Mouse (Mus musculus): Measurements from ENCODE around the gene Rilp. TPM values are rescaled to one million over a fixed set of nuclear protein-coding genes. Genes with fewer than 3 reads are reported as not detected.

Gene Rilp
- polyA plus RNA-seq, 1 experiment from 2014 or later, result 4.2 TPM

DNA sequence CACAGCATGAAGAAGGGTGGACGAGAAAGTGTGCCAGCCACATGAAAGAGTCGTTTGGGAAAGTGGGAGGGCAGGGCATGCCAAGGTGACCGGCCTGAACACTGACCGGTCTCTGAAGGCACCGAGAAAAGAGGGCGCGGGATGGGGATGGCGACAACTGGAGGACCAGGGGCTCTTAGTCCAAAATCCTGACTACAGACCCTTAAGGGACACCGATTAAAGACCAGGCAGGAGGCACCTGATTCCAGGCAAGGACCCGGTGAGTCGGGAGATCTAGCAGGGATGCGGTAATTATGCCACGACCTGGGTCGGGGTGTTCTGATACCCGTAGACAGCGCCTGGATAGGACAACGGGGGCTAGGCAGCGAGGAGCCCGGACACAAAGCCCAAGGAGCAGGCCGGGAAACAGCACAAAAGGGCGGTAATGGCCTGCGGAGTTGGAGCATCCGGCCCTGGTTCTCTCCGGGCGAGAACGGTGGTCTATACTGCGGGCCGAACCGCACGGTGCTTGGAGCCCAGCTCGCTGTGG, 21.0 kb downstream of the Rilp start:
- peak overlapping the region; percentile 98 for H3K27ac ChIP-seq (ENCODE audit: low read depth, low read length)
- H3K27me3 ChIP-seq (replicated peaks; ENCODE audit: control insufficient read depth, insufficient read depth, low read length), result no peaks in the 10 kb centered on the region
- peak overlapping the region; percentile 97 for H3K4me2 ChIP-seq (ENCODE audit: low read length)
- H3K9me3 ChIP-seq (ENCODE audit: control insufficient read depth, low read length), result no peaks in the 10 kb centered on the region
- peak overlapping the region; percentile 76 for H3K9ac ChIP-seq (ENCODE audit: low read depth, low read length)
- H3K4me1 ChIP-seq (ENCODE audit: control insufficient read depth, insufficient read depth, low read depth, low read length), result peaks cover 28% of the 10 kb centered on the region
- peak overlapping the region; percentile 80 for H3K4me3 ChIP-seq (ENCODE audit: low read length)
- peak; percentile 37 for ATAC-seq
- no peaks in the 10 kb centered on the region for H3K36me3 ChIP-seq (ENCODE audit: control insufficient read depth, insufficient read depth, low read length)
- under 1% methylated on average over 29 of the region's 31 CpGs for WGBS

- no peaks in the 10 kb centered on the region for H3K27me3 ChIP-seq (replicated peaks; ENCODE audit: control insufficient read depth, insufficient read depth, low read length)
- no peaks in the 10 kb centered on the region for H3K36me3 ChIP-seq (ENCODE audit: control insufficient read depth, insufficient read depth, low read length)
- peak within 1 kb of the TSS; percentile 90 for H3K9ac ChIP-seq (ENCODE audit: low read depth, low read length)
- under 1% methylated on average over 60 of the region's 62 CpGs for WGBS
- peak within 1 kb of the TSS; percentile 97 for H3K4me2 ChIP-seq (ENCODE audit: low read length)
- H3K4me1 ChIP-seq (ENCODE audit: control insufficient read depth, insufficient read depth, low read depth, low read length), result peaks cover 28% of the 10 kb centered on the region
- peak within 1 kb of the TSS; percentile 80 for H3K4me3 ChIP-seq (ENCODE audit: low read length)
- peak within 1 kb of the TSS; percentile 98 for H3K27ac ChIP-seq (ENCODE audit: low read depth, low read length)
- no peaks in the 10 kb centered on the region for H3K9me3 ChIP-seq (ENCODE audit: control insufficient read depth, low read length)
- peak; percentile 95 for ATAC-seq
These were observed 21.8 kb downstream of the Rilp start, which contains the start of gene Slc43a2 for GRCm38 (mm10) chr11:75531469-75532242. Gene Slc43a2 (plus strand): TSS chr11:75531694.

DNA sequence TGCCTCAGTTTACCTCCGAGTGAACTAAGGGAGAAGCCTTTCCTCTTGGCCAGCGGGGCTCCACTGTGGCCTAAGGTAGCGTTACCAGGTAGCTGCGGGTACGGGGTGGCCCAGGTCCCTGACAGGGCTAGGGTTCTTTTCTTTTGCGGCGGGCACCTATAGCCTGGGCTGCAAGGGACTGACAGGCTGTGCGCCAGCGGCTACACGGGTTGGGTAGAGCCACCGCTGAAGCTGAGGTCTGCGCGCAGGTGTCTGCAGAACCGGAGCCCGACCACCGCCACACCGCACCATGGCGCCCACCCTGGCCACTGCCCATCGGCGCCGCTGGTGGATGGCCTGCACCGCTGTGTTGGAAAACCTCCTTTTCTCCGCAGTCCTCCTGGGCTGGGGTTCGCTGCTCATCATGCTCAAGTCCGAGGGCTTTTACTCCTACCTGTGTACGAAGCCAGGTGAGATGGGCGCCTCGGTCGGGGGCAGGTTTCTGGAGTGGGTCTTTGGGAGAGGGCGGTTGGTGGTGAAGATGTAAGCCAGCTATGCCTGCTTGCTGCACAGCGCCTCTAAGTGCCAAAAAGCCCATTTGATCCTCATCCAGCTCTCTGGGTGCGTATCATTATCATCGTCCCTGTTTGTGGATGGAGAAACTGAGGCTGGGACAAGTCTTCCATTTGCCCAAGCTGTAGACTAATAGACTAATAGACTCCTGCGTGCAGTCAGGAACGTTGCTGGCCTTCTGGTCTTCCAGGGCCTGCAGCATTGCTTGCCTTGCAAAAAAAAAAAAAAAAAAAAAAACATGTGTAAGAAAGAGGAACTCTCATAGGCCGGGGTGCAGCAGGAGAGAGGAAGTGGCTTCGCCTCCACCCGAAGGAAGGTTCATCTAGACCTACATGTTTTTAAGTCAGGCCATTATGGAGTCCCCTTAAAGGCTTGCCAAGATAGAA, 22.7 kb downstream of the Rilp start:
- no peaks in the 10 kb centered on the region for H3K27me3 ChIP-seq (replicated peaks; ENCODE audit: control insufficient read depth, insufficient read depth, low read length)
- peak overlapping the region; percentile 90 for H3K9ac ChIP-seq (ENCODE audit: low read depth, low read length)
- WGBS, result 9% methylated on average over 38 of the region's 38 CpGs
- no peaks in the 10 kb centered on the region for H3K36me3 ChIP-seq (ENCODE audit: control insufficient read depth, insufficient read depth, low read length)
- peak overlapping the region; percentile 97 for H3K4me2 ChIP-seq (ENCODE audit: low read length)
- H3K4me3 ChIP-seq (ENCODE audit: low read length), result peak overlapping the region; percentile 80
- ATAC-seq, result peak; percentile 12; the same call in 1 of the 2 replicates
- H3K27ac ChIP-seq (ENCODE audit: low read depth, low read length), result peak overlapping the region; percentile 98
- peaks cover 28% of the 10 kb centered on the region for H3K4me1 ChIP-seq (ENCODE audit: control insufficient read depth, insufficient read depth, low read depth, low read length)
- H3K9me3 ChIP-seq (ENCODE audit: control insufficient read depth, low read length), result no peaks in the 10 kb centered on the region

DNA sequence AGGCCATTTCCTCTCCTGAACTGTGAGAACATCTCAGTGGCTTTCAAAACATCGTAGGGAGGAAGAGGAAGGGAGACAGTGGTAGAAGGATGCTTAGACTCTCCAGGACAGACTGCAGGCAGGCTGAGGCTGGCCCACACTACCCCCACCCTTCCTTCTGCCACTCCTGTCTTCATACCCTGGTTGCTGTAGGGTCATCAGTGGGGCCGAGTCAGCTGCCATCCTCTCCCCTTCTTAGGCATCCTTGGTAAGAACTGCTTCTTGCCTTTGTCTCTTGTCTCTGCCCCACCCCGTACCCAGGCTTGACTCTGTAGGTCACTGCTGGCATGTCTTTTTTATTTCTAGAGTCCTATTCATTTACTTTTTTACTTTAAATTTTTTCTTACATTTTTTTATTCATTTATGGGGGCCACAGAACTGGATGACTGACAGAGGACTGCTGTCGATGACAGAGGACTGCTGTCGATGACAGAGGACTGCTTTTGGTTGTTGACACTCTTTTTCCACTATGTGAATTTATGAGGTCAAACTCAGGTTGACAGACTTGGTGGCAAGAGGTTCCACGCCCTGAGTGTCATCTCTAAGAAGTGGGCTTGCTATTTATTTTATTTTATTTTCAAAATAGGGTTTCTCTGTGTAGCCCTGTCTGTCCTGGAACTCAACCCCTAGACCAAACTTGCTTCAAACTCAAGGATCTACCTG, 23.6 kb downstream of the Rilp start:
- H3K27me3 ChIP-seq (replicated peaks; ENCODE audit: control insufficient read depth, insufficient read depth, low read length), result no peaks in the 10 kb centered on the region
- peak overlapping the region; percentile 80 for H3K4me3 ChIP-seq (ENCODE audit: low read length)
- peak overlapping the region; percentile 97 for H3K4me2 ChIP-seq (ENCODE audit: low read length)
- H3K27ac ChIP-seq (ENCODE audit: low read depth, low read length), result peak overlapping the region; percentile 3
- peaks cover 33% of the 10 kb centered on the region for H3K4me1 ChIP-seq (ENCODE audit: control insufficient read depth, insufficient read depth, low read depth, low read length)
- no peak for ATAC-seq
- H3K9me3 ChIP-seq (ENCODE audit: control insufficient read depth, low read length), result no peaks in the 10 kb centered on the region
- H3K9ac ChIP-seq (ENCODE audit: low read depth, low read length), result peak overlapping the region; percentile 90
- H3K36me3 ChIP-seq (ENCODE audit: control insufficient read depth, insufficient read depth, low read length), result no peaks in the 10 kb centered on the region
- 76% methylated on average over 6 of the region's 6 CpGs for WGBS

DNA sequence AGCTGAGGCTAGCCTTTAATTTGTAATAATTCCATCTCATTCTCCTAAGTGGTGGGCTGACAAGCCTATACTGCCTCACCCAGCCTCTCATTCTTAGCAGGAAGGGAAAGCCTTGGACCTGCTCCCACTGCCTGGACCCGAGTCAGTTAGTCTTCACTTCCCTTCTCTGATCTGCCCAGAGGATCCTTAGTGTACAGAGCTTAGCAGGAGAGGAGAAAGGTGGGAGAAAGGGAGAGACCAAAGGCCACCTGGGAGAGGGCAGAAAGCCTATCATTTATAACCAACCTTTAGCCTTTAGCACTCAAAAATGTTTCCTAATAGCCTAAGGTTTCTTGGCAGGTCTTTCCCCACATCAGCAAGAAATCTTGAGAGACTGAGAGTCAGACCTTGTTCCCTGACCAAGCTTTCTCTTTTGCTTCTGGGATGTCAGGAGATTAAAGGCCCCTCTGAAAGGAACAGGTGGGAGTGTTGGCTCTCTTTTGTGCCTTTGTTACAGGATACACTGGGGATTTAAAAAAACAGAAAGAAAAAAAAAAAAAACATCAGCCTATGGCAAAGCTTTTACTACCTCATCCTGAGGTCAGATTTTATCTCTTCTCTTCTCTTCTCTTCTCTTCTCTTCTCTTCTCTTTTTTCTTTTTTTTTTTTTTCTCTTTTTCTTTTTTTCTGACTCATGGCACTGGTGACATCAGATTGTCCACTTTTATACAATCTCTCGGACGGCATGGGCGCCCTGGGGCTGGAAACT, 24.6 kb downstream of the Rilp start:
- Histone ChIP-seq H3K4me1 (ENCODE audit: control insufficient read depth, insufficient read depth, low read depth, low read length) (peaks cover 33% of the 10 kb centered on the region), H3K4me3 (ENCODE audit: low read length) (peak overlapping the region; percentile 3), H3K27me3 (replicated peaks; ENCODE audit: control insufficient read depth, insufficient read depth, low read length) (no peaks in the 10 kb centered on the region), H3K4me2 (ENCODE audit: low read length) (peak overlapping the region; percentile 97), H3K27ac (ENCODE audit: low read depth, low read length) (no peak overlapping the region), H3K9me3 (ENCODE audit: control insufficient read depth, low read length) (no peaks in the 10 kb centered on the region), H3K9ac (ENCODE audit: low read depth, low read length) (no peak overlapping the region), H3K36me3 (ENCODE audit: control insufficient read depth, insufficient read depth, low read length) (no peaks in the 10 kb centered on the region)
- 59% methylated on average over 4 of the region's 4 CpGs for WGBS
- no peak for ATAC-seq

GRCm38 (mm10) chr11:75535106-75535795, 25.4 kb downstream of the Rilp start:
- ATAC-seq, result no peak
- peak overlapping the region; percentile 97 for H3K4me2 ChIP-seq (ENCODE audit: low read length)
- H3K9ac ChIP-seq (ENCODE audit: low read depth, low read length), result no peak overlapping the region
- whole genome bisulfite sequencing, result 40% methylated on average over 13 of the region's 13 CpGs
- no peaks in the 10 kb centered on the region for H3K27me3 ChIP-seq (replicated peaks; ENCODE audit: control insufficient read depth, insufficient read depth, low read length)
- H3K27ac ChIP-seq (ENCODE audit: low read depth, low read length), result no peak overlapping the region
- H3K4me3 ChIP-seq (ENCODE audit: low read length), result peak overlapping the region; percentile 4; the same call in 1 of the 2 replicates
- no peaks in the 10 kb centered on the region for H3K9me3 ChIP-seq (ENCODE audit: control insufficient read depth, low read length)
- peaks cover 33% of the 10 kb centered on the region for H3K4me1 ChIP-seq (ENCODE audit: control insufficient read depth, insufficient read depth, low read depth, low read length)
- no peaks in the 10 kb centered on the region for H3K36me3 ChIP-seq (ENCODE audit: control insufficient read depth, insufficient read depth, low read length)

DNA sequence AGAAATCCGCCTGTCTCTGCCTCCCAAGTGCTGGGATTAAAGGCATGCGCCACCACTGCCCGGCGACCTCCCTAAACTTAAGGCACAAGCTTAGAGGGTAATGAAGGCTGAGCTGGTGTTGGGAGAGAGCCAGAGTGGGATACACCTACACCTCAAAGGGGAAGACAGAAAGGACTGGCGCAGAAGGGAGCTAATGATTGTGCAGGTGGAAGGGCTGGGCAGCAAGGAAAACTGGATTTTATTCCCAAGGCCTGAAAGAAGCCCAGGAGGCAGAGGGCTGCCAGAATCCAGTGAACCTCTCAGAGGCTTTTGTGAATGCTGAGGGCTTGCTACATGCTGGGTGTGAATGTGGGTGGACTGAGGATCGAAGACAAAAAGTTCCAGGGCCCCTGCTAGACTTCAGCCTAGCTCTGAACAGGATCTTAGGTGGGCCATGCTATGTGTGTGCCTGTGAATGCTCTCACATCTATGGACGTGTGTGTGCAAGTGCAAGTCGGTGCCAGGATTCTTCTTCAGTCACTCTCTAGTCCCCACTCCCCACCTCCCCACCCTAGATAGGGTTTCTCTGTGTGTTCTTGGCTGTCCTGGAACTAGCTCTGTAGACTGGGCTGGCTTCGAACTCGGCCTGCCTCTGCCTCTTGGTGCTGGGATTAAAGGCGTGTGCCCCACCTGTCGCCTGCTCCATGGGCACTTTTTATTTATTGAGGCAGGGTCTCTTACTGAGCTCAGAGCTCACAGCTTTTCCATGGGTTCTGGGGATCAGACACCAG, 26.5 kb downstream of the Rilp start:
- H3K4me3 ChIP-seq (ENCODE audit: low read length), result no peak overlapping the region
- H3K4me1 ChIP-seq (ENCODE audit: control insufficient read depth, insufficient read depth, low read depth, low read length), result peaks cover 33% of the 10 kb centered on the region
- no peaks in the 10 kb centered on the region for H3K9me3 ChIP-seq (ENCODE audit: control insufficient read depth, low read length)
- WGBS, result 91% methylated on average over 12 of the region's 12 CpGs
- no peak overlapping the region for H3K9ac ChIP-seq (ENCODE audit: low read depth, low read length)
- no peaks in the 10 kb centered on the region for H3K27me3 ChIP-seq (replicated peaks; ENCODE audit: control insufficient read depth, insufficient read depth, low read length)
- H3K36me3 ChIP-seq (ENCODE audit: control insufficient read depth, insufficient read depth, low read length), result no peaks in the 10 kb centered on the region
- no peak overlapping the region for H3K4me2 ChIP-seq (ENCODE audit: low read length)
- no peak for ATAC-seq
- H3K27ac ChIP-seq (ENCODE audit: low read depth, low read length), result no peak overlapping the region

Measured in hindbrain, embryonic 16.5 days (tissue).